Mouse (Mus musculus) heart, embryonic 16.5 days (tissue): ENCODE results near the gene Ticam1. TPM values are rescaled to one million over a fixed set of nuclear protein-coding genes. Genes with fewer than 3 reads are reported as not detected.

Experiments
- ATAC-seq: fragments of 200-750 bp; cut with Nextera tagmentation; replicated peaks from 2 replicates; pipeline ENCODE4 v1.8.0; 2017; ENCODE audit warnings: moderate number of reproducible peaks; ENCODE audit not compliant: insufficient read depth, low FRiP score; ENCODE audit errors: extremely low read depth
- H3K27ac ChIP-seq: fragments of 300-500 bp; sonication (generic); 2 replicates; pipeline ENCODE4 v1.5.1; 2014; ENCODE audit warnings: mild to moderate bottlenecking, low read length, control low read depth, moderate library complexity
- H3K27me3 ChIP-seq: fragments of 300-500 bp; sonication (generic); 2 replicates; pipeline ENCODE4 v1.6.1; 2014; ENCODE audit warnings: low read length, mixed read lengths; ENCODE audit not compliant: control insufficient read depth, insufficient read depth
- H3K36me3 ChIP-seq: fragments of 300-500 bp; sonication (generic); 2 replicates; pipeline ENCODE4 v1.6.1; 2014; ENCODE audit not compliant: control insufficient read depth, insufficient read depth
- H3K4me1 ChIP-seq: fragments of 300-500 bp; sonication (generic); 2 replicates; pipeline ENCODE4 v1.6.1; 2014; ENCODE audit warnings: low read length, mixed read lengths; ENCODE audit not compliant: control insufficient read depth, insufficient read depth
- H3K4me2 ChIP-seq: fragments of 300-500 bp; sonication (generic); 2 replicates; pipeline ENCODE4 v1.6.1; 2014; ENCODE audit warnings: low read depth, mild to moderate bottlenecking, control low read depth, low read length
- H3K4me3 ChIP-seq: fragments of 300-500 bp; sonication (generic); 2 replicates; pipeline ENCODE4 v1.5.1; 2014; ENCODE audit warnings: mild to moderate bottlenecking, control low read depth, low read length
- H3K9ac ChIP-seq: fragments of 300-500 bp; sonication (generic); 2 replicates; pipeline ENCODE4 v1.6.1; 2014; ENCODE audit warnings: low read length, control low read depth
- H3K9me3 ChIP-seq: fragments of 300-500 bp; sonication (generic); replicated peaks from 2 replicates; pipeline ENCODE4 v1.6.1; 2016; ENCODE audit warnings: low read length; ENCODE audit not compliant: control insufficient read depth
- WGBS: fragments of 180-500 bp; shearing (Covaris S2); extraction: QIAGEN DNeasy Blood & Tissue Kit; methylation state at CpG from one replicate; pipeline ENCODE4 v1.1.7; 2014; 5-methylcytosine and 5-hydroxymethylcytosine counted together
- polyA plus RNA-seq: library from polyadenylated mRNA; unstranded; fragments of >200 nt; fragmentation: Nextera tagmentation; extraction: Ambion mirVana; gene quantifications from 2 replicates; pipeline ENCODE4 v1.2.1, GENCODE M21; 2015

Gene Ticam1
- polyA plus RNA-seq = 7.6 and 8.6 TPM in 2 replicates

GRCm38 (mm10) chr17:56276643-56277566 is at the start of gene Ticam1:
TSS of gene Ticam1 (minus strand) at chr17:56276786.
- Histone ChIP-seq H3K9me3 (no peaks in the 10 kb centered on the region; the same call in 1 of the 2 replicates), H3K4me2 (peak within 1 kb of the TSS; percentile 81), H3K27me3 (no peaks in the 10 kb centered on the region), H3K4me3 (peak within 1 kb of the TSS; percentile 84), H3K9ac (peak within 1 kb of the TSS; percentile 94), H3K36me3 (peaks cover 20% of the 10 kb centered on the region), H3K27ac (peak within 1 kb of the TSS; percentile 95), H3K4me1 (peaks cover 29% of the 10 kb centered on the region)
- 2% methylated on average over 21 of the region's 21 CpGs for WGBS
- ATAC-seq = peak; percentile 92

- Histone ChIP-seq H3K9me3 (no peaks in the 10 kb centered on the region), H3K4me1 (peaks cover 36% of the 10 kb centered on the region), H3K27ac (peak within 1 kb of the TSS; percentile 93), H3K27me3 (no peaks in the 10 kb centered on the region), H3K9ac (peak within 1 kb of the TSS; percentile 89), H3K36me3 (peaks cover 14% of the 10 kb centered on the region), H3K4me3 (peak within 1 kb of the TSS; percentile 79), H3K4me2 (peak within 1 kb of the TSS; percentile 96)
- under 1% methylated on average over 56 of the region's 57 CpGs for WGBS
- ATAC-seq = peak; percentile 97
These were observed 49.0 kb upstream of the Ticam1 start, which contains the start of gene Kdm4b for GRCm38 (mm10) chr17:56325450-56326152. TSS of gene Kdm4b (plus strand) at chr17:56326062.

- no peak overlapping the region for H3K9ac ChIP-seq
- H3K27ac ChIP-seq = no peak overlapping the region
- H3K4me3 ChIP-seq = no peak overlapping the region
- H3K4me2 ChIP-seq = no peak overlapping the region
- no peaks in the 10 kb centered on the region for H3K27me3 ChIP-seq
- 72% methylated on average over 3 of the region's 3 CpGs for WGBS
- peaks cover 26% of the 10 kb centered on the region for H3K4me1 ChIP-seq
- no peak for ATAC-seq
- H3K36me3 ChIP-seq = peaks cover 21% of the 10 kb centered on the region
- no peaks in the 10 kb centered on the region for H3K9me3 ChIP-seq
These were observed 47.8 kb upstream of the Ticam1 start for GRCm38 (mm10) chr17:56324419-56324818.

- H3K9ac ChIP-seq = no peak overlapping the region
- peaks cover 20% of the 10 kb centered on the region for H3K4me1 ChIP-seq
- no peak for ATAC-seq
- no peak overlapping the region for H3K4me2 ChIP-seq
- no peaks in the 10 kb centered on the region for H3K9me3 ChIP-seq
- H3K36me3 ChIP-seq = peaks cover 34% of the 10 kb centered on the region
- H3K27me3 ChIP-seq = no peaks in the 10 kb centered on the region
- 85% methylated on average over 15 of the region's 15 CpGs for WGBS
- H3K27ac ChIP-seq = no peak overlapping the region
- H3K4me3 ChIP-seq = no peak overlapping the region
These were observed 32.8 kb upstream of the Ticam1 start for GRCm38 (mm10) chr17:56309191-56309945.

- no peaks in the 10 kb centered on the region for H3K9me3 ChIP-seq
- H3K9ac ChIP-seq = peak overlapping the region; percentile 5; the same call in 1 of the 2 replicates
- no peak for ATAC-seq
- no peak overlapping the region for H3K4me3 ChIP-seq
- no peaks in the 10 kb centered on the region for H3K27me3 ChIP-seq
- H3K36me3 ChIP-seq = peaks cover 26% of the 10 kb centered on the region
- WGBS = 64% methylated on average over 6 of the region's 6 CpGs
- H3K4me2 ChIP-seq = no peak overlapping the region
- H3K4me1 ChIP-seq = peaks cover 20% of the 10 kb centered on the region
- H3K27ac ChIP-seq = no peak overlapping the region
These were observed 31.5 kb upstream of the Ticam1 start for GRCm38 (mm10) chr17:56308088-56308487.

- no peak overlapping the region; the same call in 1 of the 2 replicates for H3K4me3 ChIP-seq
- no peaks in the 10 kb centered on the region for H3K27me3 ChIP-seq
- peaks cover 29% of the 10 kb centered on the region for H3K4me1 ChIP-seq
- no peaks in the 10 kb centered on the region for H3K9me3 ChIP-seq
- no peak overlapping the region for H3K9ac ChIP-seq
- no peak for ATAC-seq
- H3K27ac ChIP-seq = no peak overlapping the region
- peak overlapping the region; percentile 99 for H3K4me2 ChIP-seq
- WGBS = 53% methylated on average over 8 of the region's 8 CpGs
- peaks cover 16% of the 10 kb centered on the region for H3K36me3 ChIP-seq
These were observed 29.2 kb upstream of the Ticam1 start for GRCm38 (mm10) chr17:56305826-56306225.

- WGBS = 34% methylated on average over 9 of the region's 9 CpGs
- H3K27me3 ChIP-seq = no peaks in the 10 kb centered on the region
- peak overlapping the region; percentile 99 for H3K4me2 ChIP-seq
- peak overlapping the region; percentile 77 for H3K9ac ChIP-seq
- peaks cover 29% of the 10 kb centered on the region for H3K4me1 ChIP-seq
- peaks cover 10% of the 10 kb centered on the region for H3K36me3 ChIP-seq
- no peak overlapping the region for H3K27ac ChIP-seq
- H3K4me3 ChIP-seq = peak overlapping the region; percentile 79
- no peaks in the 10 kb centered on the region for H3K9me3 ChIP-seq
- no peak for ATAC-seq
These were observed 28.6 kb upstream of the Ticam1 start for GRCm38 (mm10) chr17:56305156-56305555.

- Histone ChIP-seq H3K4me1 (peaks cover 29% of the 10 kb centered on the region), H3K27ac (no peak overlapping the region), H3K4me2 (peak overlapping the region; percentile 99), H3K9ac (peak overlapping the region; percentile 77), H3K27me3 (no peaks in the 10 kb centered on the region), H3K9me3 (no peaks in the 10 kb centered on the region), H3K36me3 (peaks cover 10% of the 10 kb centered on the region), H3K4me3 (peak overlapping the region; percentile 79)
- 15% methylated on average over 11 of the region's 11 CpGs for WGBS
- no peak for ATAC-seq
These were observed 28.1 kb upstream of the Ticam1 start for GRCm38 (mm10) chr17:56304718-56305117.
